Mouse (Mus musculus) embryo, embryonic 10.5 days (tissue): ENCODE measurements around the gene Sema4g.

Experiments used
- DNase-seq: peaks from one replicate; pipeline ENCODE4 v3.0.0-alpha.2; 2015; ENCODE audit warnings: low spot score

Gene Sema4g

GRCm38 (mm10) chr19:45048644-45049365 is 59.9 kb downstream of the Sema4g start:
- no peak for DNase-seq

DNA sequence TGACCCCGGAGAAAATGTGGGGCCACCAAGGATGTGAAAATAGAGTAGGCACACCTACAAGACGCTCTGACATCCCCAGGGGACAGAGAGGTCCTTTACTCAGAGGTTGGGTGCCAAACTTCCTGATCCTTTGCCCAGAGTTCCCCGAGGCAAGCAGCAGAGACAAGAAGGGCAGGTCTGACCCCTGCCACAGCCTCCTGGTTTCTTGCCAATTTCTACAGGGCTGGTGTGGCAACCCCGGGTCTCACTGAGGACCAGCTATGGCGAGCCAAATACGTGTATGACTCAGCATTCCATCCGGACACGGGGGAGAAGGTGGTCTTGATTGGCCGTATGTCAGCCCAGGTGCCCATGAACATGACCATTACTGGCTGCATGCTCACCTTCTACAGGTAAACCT is 60.6 kb downstream of the Sema4g start:
- no peak for DNase-seq
